Mouse (Mus musculus): ENCODE measurements around the gene Cd3eap. TPM values are rescaled to one million over a fixed set of nuclear protein-coding genes. Genes with fewer than 3 reads are reported as not detected.

Cd3eap gene
- polyA plus RNA-seq, 1 experiment, result 2.8 TPM

GRCm38 (mm10) chr7:19363881-19364280, 4.6 kb upstream of the Cd3eap start:
- no peaks in the 10 kb centered on the region for H3K27me3 ChIP-seq (ENCODE audit: control insufficient read depth, insufficient read depth, low read length)
- no peak overlapping the region for H3K27ac ChIP-seq (ENCODE audit: control insufficient read depth, insufficient read depth, low read depth, low read length)
- H3K4me1 ChIP-seq (ENCODE audit: control insufficient read depth, insufficient read depth, low read length), result peaks cover 62% of the 10 kb centered on the region
- no peaks in the 10 kb centered on the region for H3K36me3 ChIP-seq (ENCODE audit: control insufficient read depth, insufficient read depth, low read length)
- H3K4me3 ChIP-seq (ENCODE audit: control insufficient read depth, low read depth, low read length), result no peak overlapping the region
- TF ChIP-seq POLR2A (IDR thresholded peaks at IDR 0.05; ENCODE audit: control insufficient read depth, low read depth, low read length) (no peak), CTCF (IDR thresholded peaks at IDR 0.05; ENCODE audit: control insufficient read depth, insufficient read depth, insufficient replicate concordance, low read depth, low read length) (peak; percentile 90)

GRCm38 (mm10) chr7:19362276-19362675, 3.0 kb upstream of the Cd3eap start:
- H3K27me3 ChIP-seq (ENCODE audit: control insufficient read depth, insufficient read depth, low read length), result no peaks in the 10 kb centered on the region
- H3K27ac ChIP-seq (ENCODE audit: control insufficient read depth, insufficient read depth, low read depth, low read length), result no peak overlapping the region
- no peak overlapping the region for H3K4me3 ChIP-seq (ENCODE audit: control insufficient read depth, low read depth, low read length)
- peaks cover 58% of the 10 kb centered on the region for H3K4me1 ChIP-seq (ENCODE audit: control insufficient read depth, insufficient read depth, low read length)
- H3K36me3 ChIP-seq (ENCODE audit: control insufficient read depth, insufficient read depth, low read length), result no peaks in the 10 kb centered on the region
- TF ChIP-seq POLR2A (IDR thresholded peaks at IDR 0.05; ENCODE audit: control insufficient read depth, low read depth, low read length) (no peak), CTCF (IDR thresholded peaks at IDR 0.05; ENCODE audit: control insufficient read depth, insufficient read depth, insufficient replicate concordance, low read depth, low read length) (no peak)

GRCm38 (mm10) chr7:19361720-19362119, 2.4 kb upstream of the Cd3eap start:
- no peaks in the 10 kb centered on the region for H3K36me3 ChIP-seq (ENCODE audit: control insufficient read depth, insufficient read depth, low read length)
- peak overlapping the region; percentile 89 for H3K4me3 ChIP-seq (ENCODE audit: control insufficient read depth, low read depth, low read length)
- peaks cover 54% of the 10 kb centered on the region for H3K4me1 ChIP-seq (ENCODE audit: control insufficient read depth, insufficient read depth, low read length)
- no peaks in the 10 kb centered on the region for H3K27me3 ChIP-seq (ENCODE audit: control insufficient read depth, insufficient read depth, low read length)
- TF ChIP-seq POLR2A (IDR thresholded peaks at IDR 0.05; ENCODE audit: control insufficient read depth, low read depth, low read length), result no peak
- TF ChIP-seq CTCF (IDR thresholded peaks at IDR 0.05; ENCODE audit: control insufficient read depth, insufficient read depth, insufficient replicate concordance, low read depth, low read length), result peak; percentile 87
- H3K27ac ChIP-seq (ENCODE audit: control insufficient read depth, insufficient read depth, low read depth, low read length), result no peak overlapping the region

DNA sequence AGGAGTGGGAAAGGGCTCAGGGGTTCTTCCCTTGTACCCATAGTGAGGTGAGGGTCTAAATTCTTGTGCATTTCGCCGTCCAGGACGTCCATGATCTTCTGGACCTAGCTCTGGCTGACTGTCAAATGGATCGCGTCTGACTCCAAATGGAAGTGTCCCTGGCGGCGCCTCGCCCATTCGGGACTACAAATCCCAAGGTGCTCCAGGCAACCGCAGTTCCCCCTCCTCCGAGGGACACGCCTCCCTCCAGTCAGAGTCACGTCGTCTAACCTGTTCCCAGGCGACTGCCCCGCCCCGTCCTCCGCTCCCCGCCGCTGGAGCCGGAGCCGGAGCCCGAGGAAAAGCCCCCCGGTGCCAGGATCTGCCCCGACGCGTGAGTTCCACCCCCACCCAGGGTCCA, 1.7 kb upstream of the Cd3eap start:
- Histone ChIP-seq H3K27me3 (ENCODE audit: control insufficient read depth, insufficient read depth, low read length) (no peaks in the 10 kb centered on the region), H3K4me3 (ENCODE audit: control insufficient read depth, low read depth, low read length) (peak overlapping the region; percentile 89), H3K4me1 (ENCODE audit: control insufficient read depth, insufficient read depth, low read length) (peaks cover 54% of the 10 kb centered on the region), H3K27ac (ENCODE audit: control insufficient read depth, insufficient read depth, low read depth, low read length) (no peak overlapping the region), H3K36me3 (ENCODE audit: control insufficient read depth, insufficient read depth, low read length) (no peaks in the 10 kb centered on the region; the same call in 1 of the 2 replicates)
- TF ChIP-seq CTCF (IDR thresholded peaks at IDR 0.05; ENCODE audit: control insufficient read depth, insufficient read depth, insufficient replicate concordance, low read depth, low read length) (no peak), POLR2A (IDR thresholded peaks at IDR 0.05; ENCODE audit: control insufficient read depth, low read depth, low read length) (no peak)

DNA sequence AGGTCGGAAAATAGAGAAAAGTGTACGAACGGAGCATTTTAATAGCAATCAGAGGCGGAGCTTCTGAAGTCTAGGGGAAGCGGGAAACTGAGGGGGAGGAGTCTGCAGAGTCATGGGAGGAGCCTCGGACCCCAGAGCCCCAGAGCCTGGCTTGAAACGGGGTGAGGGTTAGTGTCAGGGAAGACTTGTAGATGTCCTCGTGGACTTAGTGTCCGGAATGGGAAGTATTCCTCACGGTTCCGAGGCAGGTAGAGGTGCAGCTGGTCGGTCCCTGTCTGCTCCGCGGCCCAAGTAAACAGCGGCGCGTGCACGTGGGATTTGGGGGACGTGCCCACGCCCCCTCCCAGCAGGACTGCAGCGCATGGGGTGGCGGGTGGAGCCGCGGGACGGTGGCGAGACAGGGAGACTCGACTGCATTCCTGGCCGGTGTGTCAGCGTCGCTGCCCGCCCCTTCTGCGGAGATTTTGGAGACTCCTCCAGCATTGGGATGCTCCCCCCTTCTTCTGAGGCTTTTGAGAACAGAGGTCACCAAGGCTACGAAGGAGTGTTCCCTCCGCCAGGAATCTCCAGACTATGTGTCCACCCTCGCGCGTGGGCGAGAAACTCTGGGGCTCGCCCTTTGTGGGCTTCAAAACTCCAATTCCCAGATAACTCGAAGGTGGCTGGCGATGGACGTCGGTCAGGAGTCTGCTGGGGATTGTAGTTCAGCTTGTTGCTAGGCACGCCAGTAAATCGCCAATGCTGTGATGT, 784 bp upstream of the Cd3eap start:
- TF ChIP-seq POLR2A (IDR thresholded peaks at IDR 0.05; ENCODE audit: control insufficient read depth, low read depth, low read length) (no peak), CTCF (IDR thresholded peaks at IDR 0.05; ENCODE audit: control insufficient read depth, insufficient read depth, insufficient replicate concordance, low read depth, low read length) (no peak)
- Histone ChIP-seq H3K4me3 (ENCODE audit: control insufficient read depth, low read depth, low read length) (peak overlapping the region; percentile 89), H3K36me3 (ENCODE audit: control insufficient read depth, insufficient read depth, low read length) (no peaks in the 10 kb centered on the region; the same call in 1 of the 2 replicates), H3K27ac (ENCODE audit: control insufficient read depth, insufficient read depth, low read depth, low read length) (peak overlapping the region; percentile 86), H3K4me1 (ENCODE audit: control insufficient read depth, insufficient read depth, low read length) (peaks cover 49% of the 10 kb centered on the region), H3K27me3 (ENCODE audit: control insufficient read depth, insufficient read depth, low read length) (no peaks in the 10 kb centered on the region)

GRCm38 (mm10) chr7:19358634-19359033, 649 bp downstream of the Cd3eap start:
- Histone ChIP-seq H3K4me1 (ENCODE audit: control insufficient read depth, insufficient read depth, low read length) (peaks cover 41% of the 10 kb centered on the region), H3K27ac (ENCODE audit: control insufficient read depth, insufficient read depth, low read depth, low read length) (no peak overlapping the region)

DNA sequence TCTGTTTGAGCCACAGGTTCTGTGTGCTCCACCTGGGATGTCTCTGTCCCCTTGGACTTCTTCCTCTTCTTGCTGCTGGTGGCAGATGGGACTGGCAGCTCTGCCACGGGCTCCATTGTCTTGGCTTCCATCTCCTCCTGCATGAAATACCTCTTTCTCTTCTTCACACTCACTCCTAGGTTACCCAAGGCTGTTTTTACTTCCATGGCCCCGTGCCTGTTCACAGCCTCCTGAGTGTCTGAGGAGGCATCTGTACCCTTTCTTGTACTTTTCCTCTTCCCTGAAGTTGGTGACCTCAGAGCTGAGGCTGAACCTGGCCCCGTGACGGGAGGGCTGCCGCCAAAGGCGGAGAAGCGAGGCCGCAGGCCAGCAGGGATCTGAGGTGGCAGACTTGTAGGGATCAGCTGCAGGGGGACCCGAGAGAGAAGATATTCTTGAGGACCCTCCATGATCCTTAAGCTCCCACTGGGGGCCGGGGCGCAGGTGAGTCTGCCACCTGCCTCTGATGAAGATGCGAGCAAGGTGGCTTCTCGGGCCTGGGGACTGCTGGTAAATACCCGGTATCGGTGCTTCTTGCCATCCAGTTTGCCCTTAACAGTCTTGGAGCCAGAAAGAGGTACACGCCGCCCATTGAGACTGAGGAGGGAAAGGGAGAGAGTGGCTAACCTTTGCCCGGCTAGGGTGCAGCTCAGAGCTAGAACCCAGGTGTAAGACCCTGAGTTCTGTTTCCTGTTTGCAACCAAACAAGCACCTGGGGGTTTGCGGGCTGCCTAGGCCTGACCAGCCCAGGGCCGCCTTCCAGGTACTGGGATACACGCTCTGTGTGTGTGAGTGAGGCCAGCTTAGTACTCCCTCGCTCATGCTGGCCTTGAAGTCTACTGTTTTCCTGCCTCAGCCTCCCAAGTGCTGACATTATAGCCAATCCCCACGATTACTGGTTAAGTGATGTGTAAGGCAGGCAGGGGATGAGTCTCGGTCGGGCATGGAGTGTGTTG, 1.6 kb downstream of the Cd3eap start:
- Histone ChIP-seq H3K4me3 (ENCODE audit: control insufficient read depth, low read depth, low read length) (no peak overlapping the region), H3K4me1 (ENCODE audit: control insufficient read depth, insufficient read depth, low read length) (peaks cover 40% of the 10 kb centered on the region), H3K27me3 (ENCODE audit: control insufficient read depth, insufficient read depth, low read length) (no peaks in the 10 kb centered on the region), H3K27ac (ENCODE audit: control insufficient read depth, insufficient read depth, low read depth, low read length) (no peak overlapping the region), H3K36me3 (ENCODE audit: control insufficient read depth, insufficient read depth, low read length) (no peaks in the 10 kb centered on the region; the same call in 1 of the 2 replicates)
- TF ChIP-seq POLR2A (IDR thresholded peaks at IDR 0.05; ENCODE audit: control insufficient read depth, low read depth, low read length) (no peak), CTCF (IDR thresholded peaks at IDR 0.05; ENCODE audit: control insufficient read depth, insufficient read depth, insufficient replicate concordance, low read depth, low read length) (no peak)

More at GRCm38 (mm10) chr7:19358634-19359033, 649 bp downstream of the Cd3eap start:
- Histone ChIP-seq H3K4me3 (ENCODE audit: control insufficient read depth, low read depth, low read length) (peak overlapping the region; percentile 30), H3K36me3 (ENCODE audit: control insufficient read depth, insufficient read depth, low read length) (no peaks in the 10 kb centered on the region; the same call in 1 of the 2 replicates), H3K27me3 (ENCODE audit: control insufficient read depth, insufficient read depth, low read length) (no peaks in the 10 kb centered on the region)
- TF ChIP-seq CTCF (IDR thresholded peaks at IDR 0.05; ENCODE audit: control insufficient read depth, insufficient read depth, insufficient replicate concordance, low read depth, low read length) (no peak), POLR2A (IDR thresholded peaks at IDR 0.05; ENCODE audit: control insufficient read depth, low read depth, low read length) (no peak)

Data from testis, adult 2 months (tissue).